Mouse (Mus musculus) naive thymus-derived CD4-positive, alpha-beta T cell, adult 2 months (primary cell): ENCODE results near the gene Fdxr.

Experiments used
- DNase-seq: peaks from one replicate; pipeline ENCODE4 v3.0.0-alpha.2; 2011; ENCODE audit warnings: low read depth

Fdxr gene

GRCm38 (mm10) chr11:115236570-115236969 is 40.3 kb downstream of the Fdxr start:
- no peak for DNase-seq

DNA sequence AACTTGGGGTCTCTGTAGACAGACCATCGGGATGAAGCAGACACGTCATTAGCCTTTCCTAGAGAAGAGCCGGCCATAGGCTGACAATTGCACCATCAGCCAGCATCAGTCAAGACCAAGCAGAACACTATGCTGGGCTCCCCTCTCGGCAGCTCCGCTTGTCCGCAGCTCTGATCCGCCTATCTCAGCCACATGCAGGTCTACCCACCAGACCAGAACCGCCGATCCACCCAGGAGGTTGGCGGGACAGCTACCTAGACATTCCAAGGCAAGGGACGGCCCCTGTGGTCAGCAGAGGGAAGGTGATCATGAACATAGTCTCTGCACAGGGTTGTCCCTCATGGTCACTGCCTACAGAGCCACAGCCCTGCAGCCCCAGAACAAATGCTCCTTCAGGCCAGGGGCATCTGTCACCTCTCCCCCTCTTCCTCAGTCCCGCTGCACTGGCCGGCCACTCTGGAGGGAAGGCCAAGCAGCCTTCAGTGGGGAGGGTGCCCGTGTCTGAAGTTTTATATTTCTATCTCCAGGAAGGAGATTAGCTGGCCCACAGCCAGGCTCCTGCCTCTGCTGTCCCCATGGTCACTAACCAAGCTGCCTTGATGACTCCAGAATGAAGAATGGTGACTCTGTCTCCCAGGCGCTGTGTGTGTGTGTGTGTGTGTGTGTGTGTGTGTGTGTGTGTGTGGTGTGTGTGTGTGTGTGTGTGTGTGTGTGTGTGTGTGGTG is 42.4 kb downstream of the Fdxr start:
- no peak for DNase-seq

GRCm38 (mm10) chr11:115233526-115234290 is 43.1 kb downstream of the Fdxr start:
- peak; percentile 34 for DNase-seq

GRCm38 (mm10) chr11:115232889-115233288 is 44.0 kb downstream of the Fdxr start:
- DNase-seq: no peak

DNA sequence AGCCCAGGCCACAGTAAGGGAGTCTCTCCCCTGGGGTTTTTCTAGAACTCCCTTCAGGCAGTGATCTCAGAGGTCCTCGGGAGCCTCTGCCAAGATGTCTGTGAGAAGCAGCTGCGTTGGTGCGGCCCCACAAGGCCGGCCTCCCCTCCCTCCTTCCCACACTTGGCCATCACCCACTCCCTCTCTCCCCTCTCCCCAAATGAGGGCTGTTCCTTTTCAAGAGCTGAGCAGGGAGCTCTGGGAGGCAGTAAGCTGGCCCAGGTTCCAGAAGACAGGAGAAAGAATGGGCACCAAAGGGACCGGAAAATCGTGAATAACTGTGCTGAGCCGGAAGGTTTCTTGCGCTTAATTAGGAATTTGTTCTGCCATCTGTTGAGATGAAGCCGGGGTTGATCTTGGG is 44.9 kb downstream of the Fdxr start:
- no peak for DNase-seq

GRCm38 (mm10) chr11:115231168-115231915 is 45.5 kb downstream of the Fdxr start:
- peak; percentile 88 for DNase-seq

- DNase-seq: peak; percentile 46
Observed at GRCm38 (mm10) chr11:115229021-115229930, 47.6 kb downstream of the Fdxr start.

GRCm38 (mm10) chr11:115228430-115228829 is 48.4 kb downstream of the Fdxr start:
- DNase-seq: no peak

DNA sequence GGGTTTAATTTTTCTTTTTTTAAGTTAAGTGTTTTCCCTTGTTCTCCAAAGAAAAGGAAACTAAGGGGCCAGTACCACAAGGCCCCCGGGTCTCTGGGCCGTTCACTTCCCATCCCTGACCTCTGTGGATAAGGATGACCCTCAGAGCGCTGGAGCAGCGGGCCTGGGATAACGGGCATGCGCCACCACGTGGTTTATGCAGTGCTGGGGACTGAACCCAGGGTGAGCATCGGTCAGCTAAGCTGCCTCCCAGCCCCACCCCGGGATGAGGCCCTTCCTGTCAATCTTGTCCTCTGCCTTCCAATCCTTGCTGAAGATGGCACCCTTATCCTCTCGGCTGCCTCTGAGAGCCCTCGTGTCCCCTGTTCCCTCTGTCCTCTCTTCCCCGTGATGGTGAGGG is 49.2 kb downstream of the Fdxr start:
- no peak for DNase-seq

- DNase-seq: peak; percentile 77
Observed at GRCm38 (mm10) chr11:115226811-115227491, 49.9 kb downstream of the Fdxr start.

DNA sequence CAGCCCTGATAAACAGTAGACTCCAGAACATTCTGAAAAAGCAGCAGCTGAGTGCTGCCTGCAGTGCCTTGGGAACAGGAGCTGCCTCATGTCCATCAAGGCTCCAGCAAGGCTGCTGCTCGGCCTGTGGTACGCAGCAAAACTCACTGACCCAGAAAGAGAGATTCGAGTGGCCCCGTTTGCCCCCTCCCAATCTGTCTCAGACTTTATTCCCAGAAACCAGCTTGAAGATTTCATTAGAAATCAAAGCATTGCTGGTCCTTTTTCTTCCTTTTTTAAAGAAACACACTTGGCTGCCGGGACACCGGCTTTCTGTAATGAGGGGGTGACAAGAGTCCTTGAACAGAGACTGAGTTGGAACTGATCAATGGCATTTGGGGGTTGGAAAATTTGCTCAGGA is 51.5 kb downstream of the Fdxr start:
- no peak for DNase-seq

- peak; percentile 88 for DNase-seq
Observed at GRCm38 (mm10) chr11:115224889-115225288, 52.0 kb downstream of the Fdxr start.

DNA sequence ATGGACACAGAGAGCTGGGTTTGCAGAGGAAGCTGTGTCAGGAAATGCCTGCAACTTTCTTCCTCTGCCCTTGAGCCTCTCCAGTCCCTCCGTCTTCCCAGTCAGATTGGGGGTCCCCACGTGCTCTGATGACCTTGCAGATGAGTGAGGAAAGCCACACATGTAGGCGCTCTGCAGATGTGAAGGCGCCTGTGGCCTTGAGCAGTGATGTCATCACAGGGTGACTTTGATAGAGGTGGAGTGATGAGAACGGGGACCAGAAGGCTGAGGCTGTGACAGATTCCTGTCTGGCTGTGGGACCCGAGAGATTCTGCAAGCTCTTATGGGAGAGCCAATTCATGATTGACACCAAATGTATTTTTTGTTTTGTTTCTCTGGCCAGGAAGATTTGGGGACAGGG is 53.0 kb downstream of the Fdxr start:
- peak; percentile 50 for DNase-seq

DNA sequence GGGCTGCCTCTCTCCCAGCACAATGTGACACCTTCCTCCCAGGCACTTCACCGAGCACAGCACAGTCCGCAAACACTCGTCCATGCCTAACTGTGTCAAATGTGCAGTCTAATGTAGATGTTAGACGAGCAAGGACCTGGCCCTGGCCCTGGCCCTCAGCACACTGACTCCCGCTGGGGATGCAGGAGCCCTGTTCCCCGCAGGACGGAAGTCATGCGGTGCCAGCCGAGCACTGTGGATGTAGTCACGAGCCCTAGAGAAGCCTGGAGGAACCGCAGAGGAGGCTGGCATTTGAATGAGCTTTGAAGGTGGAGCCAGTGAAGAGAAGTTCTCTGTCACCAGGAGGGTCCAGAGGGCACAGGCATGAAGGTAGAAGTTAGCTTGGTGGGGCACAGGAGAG is 53.4 kb downstream of the Fdxr start:
- DNase-seq: peak; percentile 56

DNA sequence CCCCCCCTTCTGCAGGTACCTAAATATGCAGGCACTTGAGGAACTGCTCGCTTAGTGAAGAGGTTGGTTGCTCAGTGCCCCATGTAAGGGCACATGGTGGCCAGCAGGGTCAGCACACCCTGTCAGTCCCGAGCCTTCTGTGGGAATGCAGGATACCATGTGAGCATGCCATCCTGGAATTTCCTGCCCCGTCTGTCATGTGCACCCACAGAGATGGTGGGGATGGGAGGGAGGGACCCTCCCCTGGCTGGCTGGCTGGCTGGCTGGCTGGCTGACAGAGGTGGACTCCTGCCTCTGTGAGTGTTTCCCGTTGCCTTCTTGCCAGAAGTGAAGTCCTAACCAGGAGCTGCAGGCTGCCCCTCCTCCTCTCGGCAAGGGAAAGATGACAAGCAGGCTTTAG is 54.3 kb downstream of the Fdxr start:
- DNase-seq: no peak

GRCm38 (mm10) chr11:115222077-115222476 is 54.8 kb downstream of the Fdxr start:
- DNase-seq: no peak

DNA sequence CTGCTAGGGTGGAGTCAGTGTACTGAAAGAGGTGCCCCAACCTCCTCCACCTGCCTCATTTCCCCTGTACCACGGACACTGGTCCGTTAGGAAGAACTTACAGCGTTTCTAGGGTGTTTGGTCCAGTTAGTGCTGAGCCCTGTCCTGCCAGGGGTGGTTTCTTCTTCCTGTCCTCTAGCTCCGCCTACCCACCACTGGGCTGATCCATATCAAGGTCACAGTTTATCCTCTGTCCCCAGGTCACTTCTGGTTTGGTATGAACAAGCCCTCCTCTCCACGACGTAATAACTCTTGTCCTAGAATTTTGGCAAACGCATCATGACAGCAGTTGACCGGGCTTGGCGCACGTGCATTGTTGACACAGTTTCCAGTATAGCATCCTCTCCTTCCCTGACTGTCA is 57.2 kb downstream of the Fdxr start:
- no peak for DNase-seq

- no peak for DNase-seq
Observed at GRCm38 (mm10) chr11:115219263-115219662, 57.6 kb downstream of the Fdxr start.
